Mouse (Mus musculus) lung, adult 2 months (tissue): ENCODE measurements around the gene Pcdh15. TPM values are rescaled to one million over a fixed set of nuclear protein-coding genes. Genes with fewer than 3 reads are reported as not detected.

Experiments
- DNase-seq: peaks from one replicate; pipeline ENCODE4 v3.0.0; 2022
- H3K4me1 ChIP-seq: fragments of 200-500 bp; 2 replicates; pipeline ENCODE4 v1.6.1; 2011; ENCODE audit warnings: low read length; ENCODE audit not compliant: control insufficient read depth, insufficient read depth
- H3K4me3 ChIP-seq: fragments of 200-500 bp; replicated peaks from 2 replicates; pipeline ENCODE3; 2011; ENCODE audit warnings: low read depth, mild to moderate bottlenecking, control low read depth, low read length; ENCODE audit errors: extremely low read depth
- CTCF ChIP-seq: fragments of 200-500 bp; IDR thresholded peaks from 2 replicates; pipeline ENCODE4 v1.5.1; 2011; ENCODE audit warnings: mild to moderate bottlenecking, low read length, control low read depth; ENCODE audit not compliant: insufficient read depth
- POLR2A ChIP-seq: fragments of 200-500 bp; IDR thresholded peaks from 2 replicates; pipeline ENCODE4 v1.6.1; 2011; ENCODE audit warnings: low read depth, mild to moderate bottlenecking, control low read depth, low read length, borderline replicate concordance; ENCODE audit errors: extremely low read depth
- WGBS: fragments of 180-500 bp; shearing (Covaris S2); methylation state at CpG from one replicate; pipeline ENCODE4 v1.1.7; 2018; 5-methylcytosine and 5-hydroxymethylcytosine counted together
- polyA plus RNA-seq: library from polyadenylated mRNA; depleted of rRNA; stranded (reverse); fragments of >200 nt; gene quantifications from 2 replicates; pipeline ENCODE4 v1.2.3, GENCODE M21; 2012

Pcdh15 gene
- polyA plus RNA-seq, 1 experiment = 0.05 TPM

DNA sequence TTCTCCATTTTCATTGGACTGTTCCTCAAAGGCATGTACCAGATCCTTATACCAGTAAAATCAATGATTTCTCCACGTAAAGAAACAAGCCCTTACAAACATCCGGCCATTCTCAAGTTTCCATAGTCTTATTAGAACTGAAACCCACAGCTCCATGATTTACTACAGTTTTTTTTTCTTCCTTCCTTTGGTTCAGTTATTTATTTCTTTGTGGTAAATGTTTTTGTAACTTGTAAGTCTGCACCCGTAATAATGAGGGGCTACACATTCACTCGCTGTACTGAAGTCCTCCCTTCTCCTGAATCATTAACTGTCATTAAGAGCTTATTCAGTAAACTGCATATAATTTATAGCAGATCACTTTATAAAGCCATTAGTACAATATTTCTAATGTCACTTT lies 1526.6 kb downstream of the Pcdh15 start:
- TF ChIP-seq POLR2A (no peak), CTCF (no peak)
- no peaks in the 10 kb centered on the region for H3K4me1 ChIP-seq
- H3K4me3 ChIP-seq = no peak overlapping the region
- DNase-seq = no peak
- WGBS = 57% methylated on average over 4 of the region's 4 CpGs

- WGBS = 61% methylated on average over 10 of the region's 10 CpGs
- DNase-seq = no peak
- TF ChIP-seq CTCF (no peak), POLR2A (no peak)
- H3K4me1 ChIP-seq = no peaks in the 10 kb centered on the region
- no peak overlapping the region for H3K4me3 ChIP-seq
These were observed 1527.5 kb downstream of the Pcdh15 start for GRCm38 (mm10) chr10:74626596-74626995.

DNA sequence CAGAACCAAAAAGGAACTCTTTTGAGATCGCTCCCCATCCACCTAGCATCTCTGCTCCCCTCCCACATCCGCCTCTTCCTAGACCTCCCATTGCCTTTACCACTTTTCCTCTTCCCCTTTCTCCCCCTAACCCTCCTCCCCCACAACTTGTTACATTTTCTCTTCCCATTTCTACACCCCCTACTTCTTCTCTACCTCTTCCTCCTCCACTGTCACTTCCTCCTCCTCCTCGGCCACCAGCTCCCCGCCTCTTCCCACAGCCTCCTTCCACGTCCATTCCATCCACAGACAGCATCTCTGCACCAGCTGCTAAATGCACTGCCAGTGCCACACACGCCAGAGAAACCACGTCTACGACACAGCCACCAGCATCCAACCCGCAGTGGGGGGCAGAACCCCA lies 1532.2 kb downstream of the Pcdh15 start:
- Histone ChIP-seq H3K4me3 (no peak overlapping the region), H3K4me1 (no peaks in the 10 kb centered on the region)
- DNase-seq = no peak
- TF ChIP-seq POLR2A (no peak), CTCF (no peak)
- WGBS = 78% methylated on average over 9 of the region's 9 CpGs

GRCm38 (mm10) chr10:74637040-74637439 lies 1537.9 kb downstream of the Pcdh15 start:
- WGBS = 39% methylated on average over 4 of the region's 4 CpGs
- no peak for TF ChIP-seq POLR2A
- TF ChIP-seq CTCF = no peak
- no peak for DNase-seq
- Histone ChIP-seq H3K4me1 (no peaks in the 10 kb centered on the region), H3K4me3 (no peak overlapping the region)

GRCm38 (mm10) chr10:74642125-74642524 lies 1543.0 kb downstream of the Pcdh15 start:
- Histone ChIP-seq H3K4me1 (no peaks in the 10 kb centered on the region), H3K4me3 (no peak overlapping the region)
- no peak for TF ChIP-seq CTCF
- no peak for TF ChIP-seq POLR2A
- peak; percentile 10 for DNase-seq
- 57% methylated on average over 6 of the region's 6 CpGs for WGBS

DNA sequence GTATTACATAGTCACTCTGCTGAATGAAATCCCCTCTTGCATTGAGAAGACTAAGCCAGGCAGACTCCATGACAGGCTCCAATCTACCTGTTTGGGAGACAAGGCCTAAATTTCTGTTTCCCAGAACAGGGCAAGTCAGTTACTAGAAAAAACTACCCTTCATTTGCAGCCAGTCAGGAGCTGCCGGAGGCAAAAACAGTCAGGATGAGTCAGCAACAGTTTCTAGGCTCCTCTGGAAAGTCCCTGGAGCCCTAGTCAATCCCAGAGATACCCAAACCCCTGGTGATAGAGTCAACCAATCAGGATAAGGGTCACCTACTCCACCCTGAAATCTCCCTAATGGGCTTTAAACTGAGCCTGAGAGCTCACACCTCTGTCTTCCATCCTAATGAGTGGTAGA lies 1564.0 kb downstream of the Pcdh15 start:
- DNase-seq = no peak
- TF ChIP-seq POLR2A (no peak), CTCF (no peak)
- Histone ChIP-seq H3K4me3 (no peak overlapping the region), H3K4me1 (no peaks in the 10 kb centered on the region)
- 70% methylated on average over 1 of the region's 1 CpGs for WGBS

DNA sequence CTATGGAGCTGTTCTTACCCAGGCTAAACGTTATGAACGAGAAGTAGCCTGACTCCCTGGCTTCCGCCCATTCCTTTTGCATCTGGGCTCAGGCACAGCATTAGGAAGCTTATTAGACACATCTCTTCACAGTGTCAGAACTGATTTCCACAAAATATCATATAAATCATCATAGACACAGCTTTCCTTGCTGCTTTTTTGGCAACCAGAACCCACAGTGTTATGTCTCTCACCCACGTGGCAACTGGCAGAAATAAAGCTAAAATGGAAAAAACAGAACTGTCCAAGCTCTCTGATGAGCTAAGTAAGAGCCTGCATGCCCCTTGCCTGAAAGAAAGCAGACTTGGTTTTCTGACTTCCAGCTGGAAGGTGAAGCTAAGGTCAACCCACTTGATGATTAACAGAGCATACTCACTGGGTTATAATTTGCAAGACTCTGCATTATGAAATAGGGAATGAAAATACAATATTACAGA lies 1580.9 kb downstream of the Pcdh15 start:
- H3K4me3 ChIP-seq = no peak overlapping the region
- TF ChIP-seq POLR2A = no peak
- TF ChIP-seq CTCF = no peak
- WGBS = 49% methylated on average over 4 of the region's 4 CpGs
- H3K4me1 ChIP-seq = no peaks in the 10 kb centered on the region
- no peak for DNase-seq

GRCm38 (mm10) chr10:74680559-74680958 lies 1581.4 kb downstream of the Pcdh15 start:
- no peak for DNase-seq
- no peaks in the 10 kb centered on the region for H3K4me1 ChIP-seq
- H3K4me3 ChIP-seq = no peak overlapping the region
- no peak for TF ChIP-seq CTCF
- no peak for TF ChIP-seq POLR2A
- WGBS = 29% methylated on average over 1 of the region's 1 CpGs
